Mouse (Mus musculus): ENCODE results near the gene Kifc5b. TPM values are rescaled to one million over a fixed set of nuclear protein-coding genes. Genes with fewer than 3 reads are reported as not detected.
A peak's percentile ranks its signal among the peaks of the same experiment; 100 is the strongest.

Kifc5b gene
- polyA plus RNA-seq, 1 experiment, result 15.4 TPM

DNA sequence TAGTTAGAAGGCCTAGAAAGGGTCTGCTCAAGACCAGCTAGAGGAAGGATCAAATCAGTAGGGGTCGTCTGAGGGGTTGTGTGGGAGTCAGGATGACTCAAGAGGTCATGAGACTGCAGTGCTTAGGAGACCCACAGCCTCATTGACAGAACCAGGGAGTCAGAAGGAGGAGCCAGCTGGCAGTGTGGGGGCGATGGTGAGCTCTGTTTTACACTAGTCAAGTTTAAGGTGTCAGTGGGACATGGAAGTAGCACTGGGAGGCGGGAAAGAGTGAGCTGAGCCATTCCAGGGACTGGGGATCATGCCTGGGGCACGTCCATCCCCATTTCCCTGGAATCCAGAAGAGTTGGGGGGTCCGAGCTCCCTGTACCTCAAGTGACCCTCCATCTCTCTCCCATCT is 42.0 kb downstream of the Kifc5b start:
- Histone ChIP-seq H3K36me3 (ENCODE audit: control insufficient read depth, insufficient read depth) (no peaks in the 10 kb centered on the region), H3K27me3 (ENCODE audit: control insufficient read depth, insufficient read depth, insufficient read length) (no peaks in the 10 kb centered on the region), H3ac (ENCODE audit: control insufficient read depth, insufficient read length) (no peak overlapping the region), H3K4me3 (no peak overlapping the region), H3K79me2 (ENCODE audit: control insufficient read depth, insufficient read depth) (no peaks in the 10 kb centered on the region), H3K4me2 (ENCODE audit: low read depth) (no peak overlapping the region)
- TF ChIP-seq TCF3 (IDR thresholded peaks at IDR 0.05; ENCODE audit: insufficient read length, low read depth) (no peak), REST (IDR thresholded peaks at IDR 0.05; ENCODE audit: insufficient read depth, insufficient read length) (no peak), POLR2AphosphoS2 (IDR thresholded peaks at IDR 0.05; ENCODE audit: insufficient read length, low read depth) (no peak), USF1 (IDR thresholded peaks at IDR 0.05; ENCODE audit: low read depth) (no peak), CEBPB (IDR thresholded peaks at IDR 0.05; ENCODE audit: insufficient read depth, poor library complexity, severe bottlenecking) (no peak), SRF (IDR thresholded peaks at IDR 0.05; ENCODE audit: control insufficient read depth, insufficient read length, low read depth) (no peak), POLR2A (IDR thresholded peaks at IDR 0.05; ENCODE audit: insufficient read length, low read depth) (no peak), MYOG (IDR thresholded peaks at IDR 0.05; ENCODE audit: control insufficient read depth in 1 of 3, insufficient read depth in 1 of 3, insufficient read length in 2 of 3, low read depth in 2 of 3) (no peak), E2F4 (IDR thresholded peaks at IDR 0.05; ENCODE audit: insufficient read depth) (no peak)

DNA sequence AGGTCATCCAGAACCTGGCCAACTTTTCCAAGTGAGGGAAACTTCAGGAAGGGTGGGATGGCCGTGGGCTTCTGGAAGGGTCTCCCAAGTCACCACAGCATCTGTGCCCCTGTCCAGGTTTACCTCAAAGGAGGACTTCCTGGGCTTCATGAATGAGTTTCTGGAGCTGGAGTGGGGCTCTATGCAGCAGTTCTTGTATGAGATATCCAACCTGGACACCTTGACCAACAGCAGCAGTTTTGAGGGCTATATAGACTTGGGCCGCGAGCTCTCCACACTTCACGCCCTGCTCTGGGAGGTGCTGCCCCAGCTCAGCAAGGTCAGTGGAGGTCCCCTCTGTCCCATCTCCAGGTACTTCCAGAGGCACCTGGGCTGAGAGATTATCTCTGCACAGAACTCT is 42.9 kb downstream of the Kifc5b start:
- no peaks in the 10 kb centered on the region for H3K79me2 ChIP-seq (ENCODE audit: control insufficient read depth, insufficient read depth)
- no peak overlapping the region for H3K4me2 ChIP-seq (ENCODE audit: low read depth)
- TF ChIP-seq E2F4 (IDR thresholded peaks at IDR 0.05; ENCODE audit: insufficient read depth), result no peak
- TF ChIP-seq MYOG (IDR thresholded peaks at IDR 0.05; ENCODE audit: control insufficient read depth in 1 of 3, insufficient read depth in 1 of 3, insufficient read length in 2 of 3, low read depth in 2 of 3), result no peak
- TF ChIP-seq SRF (IDR thresholded peaks at IDR 0.05; ENCODE audit: control insufficient read depth, insufficient read length, low read depth), result no peak
- no peaks in the 10 kb centered on the region for H3K36me3 ChIP-seq (ENCODE audit: control insufficient read depth, insufficient read depth)
- no peaks in the 10 kb centered on the region for H3K27me3 ChIP-seq (ENCODE audit: control insufficient read depth, insufficient read depth, insufficient read length)
- no peak overlapping the region for H3K4me3 ChIP-seq
- no peak overlapping the region for H3ac ChIP-seq (ENCODE audit: control insufficient read depth, insufficient read length)

DNA sequence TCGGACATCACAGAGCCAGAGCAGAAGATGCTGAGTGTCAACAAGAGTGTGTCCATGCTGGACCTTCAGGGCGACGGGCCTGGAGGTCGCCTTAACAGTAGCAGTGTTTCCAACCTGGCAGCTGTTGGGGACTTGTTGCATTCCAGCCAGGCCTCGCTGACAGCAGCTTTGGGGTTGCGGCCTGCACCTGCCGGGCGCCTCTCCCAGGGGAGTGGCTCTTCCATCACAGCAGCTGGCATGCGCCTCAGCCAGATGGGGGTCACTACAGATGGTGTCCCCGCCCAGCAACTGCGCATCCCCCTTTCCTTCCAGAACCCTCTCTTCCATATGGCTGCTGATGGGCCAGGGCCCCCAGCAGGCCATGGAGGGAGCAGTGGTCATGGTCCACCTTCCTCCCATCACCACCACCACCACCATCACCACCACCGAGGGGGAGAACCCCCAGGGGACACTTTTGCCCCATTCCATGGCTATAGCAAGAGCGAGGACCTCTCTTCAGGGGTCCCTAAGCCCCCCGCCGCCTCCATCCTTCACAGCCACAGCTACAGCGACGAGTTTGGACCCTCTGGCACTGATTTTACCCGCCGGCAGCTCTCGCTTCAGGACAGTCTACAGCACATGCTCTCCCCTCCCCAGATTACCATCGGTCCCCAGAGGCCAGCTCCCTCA is 44.8 kb downstream of the Kifc5b start:
- Histone ChIP-seq H3ac (ENCODE audit: control insufficient read depth, insufficient read length) (no peak overlapping the region), H3K36me3 (ENCODE audit: control insufficient read depth, insufficient read depth) (no peaks in the 10 kb centered on the region), H3K79me2 (ENCODE audit: control insufficient read depth, insufficient read depth) (no peaks in the 10 kb centered on the region), H3K4me2 (ENCODE audit: low read depth) (no peak overlapping the region), H3K27me3 (ENCODE audit: control insufficient read depth, insufficient read depth, insufficient read length) (no peaks in the 10 kb centered on the region), H3K4me3 (no peak overlapping the region)
- TF ChIP-seq POLR2AphosphoS2 (IDR thresholded peaks at IDR 0.05; ENCODE audit: insufficient read length, low read depth) (no peak), POLR2A (IDR thresholded peaks at IDR 0.05; ENCODE audit: insufficient read length, low read depth) (no peak), MYOG (IDR thresholded peaks at IDR 0.05; ENCODE audit: control insufficient read depth in 1 of 3, insufficient read depth in 1 of 3, insufficient read length in 2 of 3, low read depth in 2 of 3) (peak in 2 of 3 experiments; percentile 98 to 99), TCF3 (IDR thresholded peaks at IDR 0.05; ENCODE audit: insufficient read length, low read depth) (peak; percentile 82), MYOD1 (IDR thresholded peaks at IDR 0.05; ENCODE audit: control insufficient read depth in 1 of 3, insufficient read length in 2 of 3, low read depth in 2 of 3) (peak in 2 of 3 experiments; percentile 90 to 96), TCF12 (IDR thresholded peaks at IDR 0.05; ENCODE audit: insufficient read depth, poor library complexity, severe bottlenecking) (peak; percentile 63)

DNA sequence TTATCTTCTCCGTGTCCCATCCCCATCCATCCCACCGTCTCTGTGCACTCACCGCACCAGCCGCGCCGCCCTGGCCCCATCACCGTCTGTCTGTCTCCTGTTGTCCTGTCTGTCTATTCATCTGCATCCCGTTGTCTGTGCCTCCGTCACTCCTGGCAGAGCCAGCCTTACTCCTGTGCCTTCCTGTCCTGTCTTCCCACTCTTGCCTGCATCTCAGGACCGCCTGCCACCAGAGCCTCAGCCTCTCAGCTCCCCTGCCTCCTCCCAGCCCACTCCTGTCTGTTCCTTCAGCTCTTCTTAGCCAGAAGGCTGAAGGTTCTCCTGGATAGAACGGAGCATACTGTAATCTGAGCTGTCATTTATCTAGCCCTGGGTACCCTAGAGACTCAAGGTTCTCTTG is 50.1 kb downstream of the Kifc5b start:
- TF ChIP-seq USF1 (IDR thresholded peaks at IDR 0.05; ENCODE audit: low read depth) (no peak), POLR2AphosphoS2 (IDR thresholded peaks at IDR 0.05; ENCODE audit: insufficient read length, low read depth) (no peak), REST (IDR thresholded peaks at IDR 0.05; ENCODE audit: insufficient read depth, insufficient read length) (no peak), MYOG (IDR thresholded peaks at IDR 0.05; ENCODE audit: control insufficient read depth in 1 of 3, insufficient read depth in 1 of 3, insufficient read length in 2 of 3, low read depth in 2 of 3) (no peak), SRF (IDR thresholded peaks at IDR 0.05; ENCODE audit: control insufficient read depth, insufficient read length, low read depth) (no peak), MAX (IDR thresholded peaks at IDR 0.05; ENCODE audit: low read depth) (no peak), MYOD1 (IDR thresholded peaks at IDR 0.05; ENCODE audit: control insufficient read depth in 1 of 3, insufficient read length in 2 of 3, low read depth in 2 of 3) (no peak), POLR2A (IDR thresholded peaks at IDR 0.05; ENCODE audit: insufficient read length, low read depth) (no peak), TCF12 (IDR thresholded peaks at IDR 0.05; ENCODE audit: insufficient read depth, poor library complexity, severe bottlenecking) (no peak), E2F4 (IDR thresholded peaks at IDR 0.05; ENCODE audit: insufficient read depth) (no peak), TCF3 (IDR thresholded peaks at IDR 0.05; ENCODE audit: insufficient read length, low read depth) (no peak), CEBPB (IDR thresholded peaks at IDR 0.05; ENCODE audit: insufficient read depth, poor library complexity, severe bottlenecking) (no peak)
- Histone ChIP-seq H3K79me2 (ENCODE audit: control insufficient read depth, insufficient read depth) (no peaks in the 10 kb centered on the region), H3K4me3 (no peak overlapping the region), H3K27me3 (ENCODE audit: control insufficient read depth, insufficient read depth, insufficient read length) (no peaks in the 10 kb centered on the region), H3K4me2 (ENCODE audit: low read depth) (no peak overlapping the region), H3ac (ENCODE audit: control insufficient read depth, insufficient read length) (no peak overlapping the region), H3K36me3 (ENCODE audit: control insufficient read depth, insufficient read depth) (no peaks in the 10 kb centered on the region)

- Histone ChIP-seq H3K4me2 (ENCODE audit: low read depth) (no peak overlapping the region), H3ac (ENCODE audit: control insufficient read depth, insufficient read length) (no peak overlapping the region), H3K27me3 (ENCODE audit: control insufficient read depth, insufficient read depth, insufficient read length) (no peaks in the 10 kb centered on the region), H3K4me3 (no peak overlapping the region), H3K36me3 (ENCODE audit: control insufficient read depth, insufficient read depth) (no peaks in the 10 kb centered on the region), H3K79me2 (ENCODE audit: control insufficient read depth, insufficient read depth) (no peaks in the 10 kb centered on the region)
- TF ChIP-seq MAX (IDR thresholded peaks at IDR 0.05; ENCODE audit: low read depth), result no peak
- TF ChIP-seq SRF (IDR thresholded peaks at IDR 0.05; ENCODE audit: control insufficient read depth, insufficient read length, low read depth), result no peak
- TF ChIP-seq MYOG (IDR thresholded peaks at IDR 0.05; ENCODE audit: control insufficient read depth in 1 of 3, insufficient read depth in 1 of 3, insufficient read length in 2 of 3, low read depth in 2 of 3), result no peak
- TF ChIP-seq POLR2AphosphoS2 (IDR thresholded peaks at IDR 0.05; ENCODE audit: insufficient read length, low read depth), result no peak
- no peak for TF ChIP-seq TCF12 (IDR thresholded peaks at IDR 0.05; ENCODE audit: insufficient read depth, poor library complexity, severe bottlenecking)
- TF ChIP-seq E2F4 (IDR thresholded peaks at IDR 0.05; ENCODE audit: insufficient read depth), result no peak
- TF ChIP-seq POLR2A (IDR thresholded peaks at IDR 0.05; ENCODE audit: insufficient read length, low read depth), result no peak
- no peak for TF ChIP-seq USF1 (IDR thresholded peaks at IDR 0.05; ENCODE audit: low read depth)
- no peak for TF ChIP-seq TCF3 (IDR thresholded peaks at IDR 0.05; ENCODE audit: insufficient read length, low read depth)
- TF ChIP-seq CEBPB (IDR thresholded peaks at IDR 0.05; ENCODE audit: insufficient read depth, poor library complexity, severe bottlenecking), result no peak
- TF ChIP-seq MYOD1 (IDR thresholded peaks at IDR 0.05; ENCODE audit: control insufficient read depth in 1 of 3, insufficient read length in 2 of 3, low read depth in 2 of 3), result no peak
- TF ChIP-seq REST (IDR thresholded peaks at IDR 0.05; ENCODE audit: insufficient read depth, insufficient read length), result no peak
These were observed 50.6 kb downstream of the Kifc5b start for GRCm38 (mm10) chr17:26967477-26967876.
